Mouse (Mus musculus) frontal cortex, adult (tissue): ENCODE results near the gene Rsph10b.
"Not testable (repeated sequence)": the region's sequence is repeated elsewhere in the genome, so short reads cannot be mapped to it uniquely, and the experiment has no call there.

Experiments
- ATAC-seq: cut with Nextera tagmentation; 2 replicates; pipeline ENCODE4 v1.9.2; 2017; ENCODE audit warnings: mild to moderate bottlenecking, moderate library complexity, mixed read lengths; ENCODE audit not compliant: low TSS enrichment

Gene Rsph10b

GRCm38 (mm10) chr5:143993260-143993659, 60.4 kb downstream of the Rsph10b start:
- ATAC-seq = no peak

GRCm38 (mm10) chr5:143993849-143994248, 61.0 kb downstream of the Rsph10b start:
- no peak for ATAC-seq

- ATAC-seq = peak; percentile 87
These were observed 62.0 kb downstream of the Rsph10b start for GRCm38 (mm10) chr5:143994632-143995365.

- ATAC-seq = no peak
These were observed 66.6 kb downstream of the Rsph10b start for GRCm38 (mm10) chr5:143999409-143999808.

- no peak for ATAC-seq
These were observed 69.8 kb downstream of the Rsph10b start for GRCm38 (mm10) chr5:144002461-144003192.

GRCm38 (mm10) chr5:144013366-144014134, 80.7 kb downstream of the Rsph10b start:
- not testable (repeated sequence) for ATAC-seq

- peak; percentile 100 for ATAC-seq
These were observed 81.9 kb downstream of the Rsph10b start, which contains the start of gene Ccz1 for GRCm38 (mm10) chr5:144014551-144015311. Ccz1 (minus strand) TSS chr5:144014877.

- ATAC-seq = no peak
These were observed 82.4 kb downstream of the Rsph10b start for GRCm38 (mm10) chr5:144015312-144015650.

- ATAC-seq = no peak
These were observed 83.0 kb downstream of the Rsph10b start for GRCm38 (mm10) chr5:144015845-144016244.

- ATAC-seq = no peak
These were observed 93.9 kb downstream of the Rsph10b start, which contains the start of gene Ocm for GRCm38 (mm10) chr5:144026620-144027263. Ocm (minus strand) TSS chr5:144026670.

- no peak for ATAC-seq
These were observed 99.7 kb downstream of the Rsph10b start for GRCm38 (mm10) chr5:144032491-144032890.

- ATAC-seq = 0 out of 2 replicates have a peak, but pooled peaks have one; percentile 50
These were observed 101.7 kb downstream of the Rsph10b start for GRCm38 (mm10) chr5:144034567-144034966.
